Mouse (Mus musculus) C2C12 (cell line): Measurements from ENCODE around the gene Ramac.

Source experiments
- CTCF ChIP-seq: IDR thresholded peaks from one replicate; pipeline ENCODE4 v1.5.1; 2011; ENCODE audit not compliant: control insufficient read depth, insufficient read depth, insufficient read length
- USF1 ChIP-seq: IDR thresholded peaks from one replicate; pipeline ENCODE4 v1.6.1; 2011; ENCODE audit warnings: low read depth, mild to moderate bottlenecking, control low read depth, moderate library complexity

DNA sequence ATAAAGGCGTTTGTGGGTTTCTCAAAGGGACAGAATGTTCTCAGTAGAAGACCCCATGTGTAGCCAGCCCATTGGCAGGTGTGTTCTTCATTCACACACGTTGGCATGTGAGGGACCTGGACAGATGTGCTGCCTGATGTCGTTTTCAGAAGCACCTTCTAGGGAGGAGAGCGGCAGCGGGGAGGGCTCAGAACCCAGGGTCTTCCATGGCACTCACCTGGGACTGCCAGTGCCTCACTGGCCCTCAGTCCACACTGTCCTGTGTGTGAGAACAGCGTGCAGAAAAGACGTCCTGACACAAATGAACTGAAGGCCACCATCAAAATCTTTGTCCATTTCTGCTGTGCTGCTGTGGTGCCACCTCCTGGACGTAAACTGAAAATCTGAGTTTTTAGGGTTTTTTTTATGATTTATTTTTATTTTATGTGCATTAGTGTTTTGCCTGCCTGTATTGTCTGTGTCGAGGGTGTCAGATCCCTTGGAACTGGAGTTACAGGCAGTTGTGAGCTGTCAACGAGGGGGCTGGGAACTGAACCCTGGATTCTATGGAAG is 15.0 kb downstream of the Ramac start:
- no peak for TF ChIP-seq CTCF
- no peak for TF ChIP-seq USF1
